Mouse (Mus musculus) mesoderm, embryonic 11.5 days (tissue): Measurements from ENCODE around the gene Traf1.

ENCODE experiments used
- DNase-seq: peaks from one replicate; pipeline ENCODE4 v3.0.0-alpha.2; 2012; ENCODE audit warnings: low read depth, low spot score

Gene Traf1

DNA sequence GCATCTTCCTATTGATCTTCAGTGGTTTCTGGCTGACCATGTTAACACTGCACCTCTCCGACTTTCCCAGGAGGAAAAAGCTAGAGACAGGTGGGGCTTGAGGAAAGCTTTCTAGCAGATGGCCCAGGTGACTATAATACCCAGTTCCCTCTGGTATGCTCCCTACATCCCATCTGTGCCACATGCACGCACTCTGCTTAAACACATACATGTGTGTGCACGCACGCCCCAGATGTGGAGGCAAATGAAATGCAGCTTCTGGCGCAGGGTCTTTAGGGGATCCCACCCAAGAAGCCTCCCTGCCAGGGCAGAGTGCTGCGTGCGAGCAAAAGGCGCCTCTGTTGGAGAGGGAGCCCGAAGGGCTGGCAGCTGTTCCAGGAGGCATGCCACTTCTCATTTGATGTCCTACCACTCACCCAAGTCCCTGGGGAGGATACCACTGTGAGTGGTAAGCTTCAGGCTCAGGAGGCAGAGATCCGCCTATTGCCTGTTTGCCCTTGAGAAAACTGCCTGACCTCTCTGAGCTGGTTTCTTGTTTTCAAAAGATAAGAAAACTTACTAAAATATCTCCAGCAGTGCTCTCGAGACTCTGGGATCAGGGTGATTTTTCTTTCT, 20.4 kb downstream of the Traf1 start:
- no peak for DNase-seq

DNA sequence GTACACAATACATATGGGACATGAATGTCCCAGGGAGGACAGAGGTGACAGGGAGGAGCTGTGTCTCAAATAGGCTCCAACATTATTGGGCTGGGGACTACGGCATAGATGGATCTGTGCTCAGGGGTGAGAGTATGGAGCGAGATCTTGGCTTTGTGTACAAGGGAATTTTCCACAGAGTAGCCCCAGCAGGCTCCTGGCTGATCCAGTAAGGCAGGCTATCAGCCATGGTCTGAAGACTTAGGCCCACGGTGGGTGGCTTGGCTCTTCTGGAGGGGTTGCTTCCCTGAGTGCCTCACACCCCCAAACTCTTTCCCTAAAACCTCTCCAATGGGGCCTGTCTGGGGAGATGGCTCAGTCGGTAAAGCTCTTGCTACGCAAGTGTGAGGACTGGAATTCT, 21.3 kb downstream of the Traf1 start:
- no peak for DNase-seq

DNA sequence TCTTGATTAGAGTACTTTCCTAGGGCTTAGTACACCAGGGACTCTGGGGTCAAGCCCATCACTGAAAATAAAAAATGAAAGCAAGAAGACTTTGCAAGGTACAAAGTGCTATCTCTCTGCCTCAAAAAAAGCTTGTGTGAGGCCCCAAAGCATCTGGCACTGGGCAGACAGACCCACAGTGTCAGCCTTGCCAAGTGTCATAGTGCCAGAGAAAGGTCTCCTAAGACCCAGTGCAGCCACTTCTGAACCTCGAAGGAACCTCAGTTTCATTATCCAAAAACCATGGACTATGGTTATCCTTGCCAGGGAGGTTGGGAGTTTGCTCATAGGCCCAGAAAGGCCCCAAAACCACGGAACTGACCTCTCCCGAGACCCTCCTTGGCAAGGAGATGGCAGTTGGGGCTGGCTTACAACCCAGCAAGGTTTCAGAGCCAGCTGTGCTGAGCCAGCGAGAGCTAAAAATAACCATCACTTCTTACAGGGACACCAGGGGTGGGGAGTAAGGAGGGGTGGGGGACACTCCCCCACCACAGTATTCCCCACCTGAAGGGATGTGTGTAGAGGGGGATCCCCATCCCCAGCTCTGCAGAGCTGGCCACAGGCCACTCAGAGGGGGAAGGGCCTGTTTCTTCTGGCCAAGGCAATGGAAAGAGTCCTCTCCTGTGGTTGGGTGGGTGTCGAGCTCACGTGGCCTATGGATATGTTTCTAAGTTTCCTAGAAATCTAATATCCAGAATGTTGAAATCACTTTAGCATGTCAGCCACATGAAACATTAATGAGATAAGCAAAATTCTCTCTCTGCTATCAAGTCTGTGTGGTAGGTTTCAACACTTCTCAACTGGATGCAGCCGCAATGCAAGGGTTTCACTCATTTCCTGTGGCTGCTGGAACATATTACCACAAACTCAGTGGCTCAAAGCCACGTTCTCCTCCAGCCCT, 23.0 kb downstream of the Traf1 start:
- DNase-seq, result no peak

DNA sequence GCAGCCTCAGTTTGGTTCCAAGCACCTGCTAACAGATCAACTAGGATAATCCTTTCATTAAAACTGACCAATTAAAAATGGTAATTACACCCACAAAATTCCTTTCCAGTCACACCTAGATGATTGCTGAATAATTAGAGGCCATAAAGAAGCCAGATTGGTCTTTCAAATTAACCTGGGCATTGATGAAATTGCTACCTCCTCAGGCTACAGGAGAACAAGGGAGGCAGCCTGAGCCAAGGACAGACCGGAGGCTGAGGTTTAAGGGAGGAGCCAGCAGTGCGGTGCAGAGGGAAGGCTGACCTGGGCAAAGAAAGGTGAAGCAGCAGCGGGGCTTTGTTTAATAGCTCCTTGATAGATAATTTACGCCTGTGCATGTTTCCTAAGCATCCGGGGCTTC, 24.1 kb downstream of the Traf1 start:
- no peak for DNase-seq

DNA sequence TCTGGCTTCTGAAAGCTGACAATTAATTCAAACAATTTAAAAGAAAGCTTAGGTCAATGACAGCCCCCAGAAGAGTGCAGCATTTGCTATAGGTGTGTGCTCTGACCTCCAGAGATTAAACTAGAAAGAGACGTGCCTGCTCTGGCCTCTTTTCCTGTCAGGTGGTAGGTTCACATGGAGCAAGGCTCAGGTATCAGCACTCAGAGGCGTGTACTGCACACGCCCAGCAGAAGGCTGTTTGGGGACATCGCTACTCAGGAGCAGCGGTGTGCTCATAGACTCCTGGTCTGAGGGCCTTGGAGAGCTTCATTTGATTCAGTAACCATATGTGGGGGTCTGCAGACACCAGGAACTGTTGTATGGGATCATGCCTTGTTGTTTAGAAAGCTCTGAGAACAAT, 34.3 kb downstream of the Traf1 start:
- no peak for DNase-seq

DNA sequence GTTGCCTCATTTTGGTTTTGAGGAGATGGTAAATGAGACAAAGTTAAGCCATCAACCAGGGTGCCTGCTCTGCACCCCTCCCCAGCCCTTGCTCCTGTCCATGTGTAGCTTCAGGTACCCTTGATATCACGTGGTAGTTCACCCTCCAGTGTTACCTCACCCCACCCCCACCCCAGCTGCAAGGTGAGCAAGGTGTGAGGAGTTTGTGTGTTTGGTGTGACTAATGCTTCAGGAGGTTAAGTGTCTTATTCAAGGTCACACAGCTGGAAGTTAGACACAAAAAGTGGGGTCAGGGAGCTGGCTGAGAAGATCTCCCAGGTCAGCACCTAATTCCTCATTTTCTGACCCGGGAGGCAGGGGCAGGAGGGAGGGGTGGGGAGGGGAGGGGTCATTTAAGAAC, 38.8 kb downstream of the Traf1 start:
- no peak for DNase-seq

DNA sequence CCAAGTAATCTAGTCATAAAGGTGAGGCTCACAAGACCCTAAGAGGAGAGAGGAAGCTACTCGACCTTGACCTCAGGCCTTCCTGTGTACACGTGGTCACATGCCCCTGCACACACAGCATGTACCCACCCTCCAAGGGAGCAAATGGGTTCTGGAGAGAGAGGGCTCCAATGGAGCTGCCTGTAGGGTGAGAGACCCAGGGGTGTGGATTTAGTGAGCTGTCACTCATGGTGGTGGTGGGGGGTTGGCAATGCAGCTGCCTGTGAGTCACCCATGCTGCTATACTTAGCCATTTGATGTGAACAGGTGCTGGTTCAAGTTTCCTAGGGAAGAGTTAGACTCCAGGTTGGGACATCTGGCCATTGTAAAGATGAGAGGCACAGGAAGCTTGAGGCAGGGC, 41.4 kb downstream of the Traf1 start:
- DNase-seq, result no peak

DNA sequence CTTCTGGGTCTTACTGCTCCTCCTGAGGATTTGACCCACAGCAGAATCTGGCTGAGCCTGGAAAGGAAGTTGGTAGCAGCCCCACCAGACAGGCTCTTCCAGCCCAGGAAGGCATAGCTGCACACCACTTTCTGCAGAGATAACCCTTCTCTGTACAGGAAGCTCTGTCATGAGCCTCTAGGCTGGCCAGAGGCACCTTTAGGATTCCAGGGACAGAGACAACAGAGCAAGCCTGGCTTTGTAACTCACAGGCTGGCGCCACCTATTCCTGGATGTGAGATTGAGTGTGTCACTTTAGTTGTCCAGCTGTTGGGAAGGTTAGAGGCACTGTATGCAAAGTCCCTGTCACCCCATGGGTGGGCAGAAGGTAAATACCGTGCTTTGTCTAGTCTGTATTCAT, 46.5 kb downstream of the Traf1 start:
- DNase-seq, result no peak

DNA sequence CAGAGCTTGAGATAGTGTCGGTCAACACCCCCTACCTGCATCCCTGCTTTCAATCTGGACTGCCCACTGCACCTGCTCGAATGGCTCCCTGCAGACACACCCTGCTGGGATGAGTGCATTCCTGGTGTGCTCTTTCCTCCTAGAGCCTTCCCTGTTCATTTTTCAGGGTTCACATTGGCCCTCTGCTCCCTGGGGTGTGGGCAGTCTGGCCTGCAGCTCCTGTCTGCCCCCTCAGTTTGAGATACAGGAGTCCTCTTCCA, 46.8 kb downstream of the Traf1 start:
- DNase-seq, result no peak

DNA sequence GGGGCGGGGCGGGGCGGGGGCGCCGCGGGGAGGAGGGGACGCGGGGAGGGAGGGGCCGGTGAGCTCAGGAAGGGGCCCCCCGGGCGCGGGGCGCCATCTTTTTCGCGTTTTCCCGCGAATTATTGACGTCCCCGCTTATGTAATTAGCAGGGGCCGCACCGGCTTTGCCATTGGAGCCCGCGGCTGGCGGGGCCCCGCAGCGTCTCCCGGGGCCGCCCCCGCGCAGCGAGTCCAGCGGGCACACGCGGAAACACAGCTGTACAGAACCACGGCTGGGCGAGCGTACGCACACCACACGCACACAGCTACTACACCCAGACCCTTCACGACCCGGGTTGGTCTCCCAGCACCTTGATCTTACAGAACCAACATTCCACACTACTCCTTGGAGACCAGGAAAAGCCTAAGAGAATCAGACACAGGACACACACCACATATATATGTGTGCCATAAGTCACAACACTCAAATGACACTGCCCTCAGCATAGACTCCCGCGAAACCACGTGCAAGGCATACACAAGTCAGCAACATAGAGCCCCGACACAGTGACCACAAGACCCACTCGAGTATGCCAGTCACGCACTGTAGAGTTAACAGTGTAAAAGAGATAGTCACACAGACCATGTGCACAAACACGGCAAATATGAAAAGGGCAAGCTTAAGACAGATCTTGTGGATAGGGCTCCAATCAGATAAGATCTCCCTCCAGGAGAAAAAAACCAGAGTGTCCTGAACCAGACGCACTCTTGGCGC, 47.3 kb downstream of the Traf1 start:
- DNase-seq, result no peak

DNA sequence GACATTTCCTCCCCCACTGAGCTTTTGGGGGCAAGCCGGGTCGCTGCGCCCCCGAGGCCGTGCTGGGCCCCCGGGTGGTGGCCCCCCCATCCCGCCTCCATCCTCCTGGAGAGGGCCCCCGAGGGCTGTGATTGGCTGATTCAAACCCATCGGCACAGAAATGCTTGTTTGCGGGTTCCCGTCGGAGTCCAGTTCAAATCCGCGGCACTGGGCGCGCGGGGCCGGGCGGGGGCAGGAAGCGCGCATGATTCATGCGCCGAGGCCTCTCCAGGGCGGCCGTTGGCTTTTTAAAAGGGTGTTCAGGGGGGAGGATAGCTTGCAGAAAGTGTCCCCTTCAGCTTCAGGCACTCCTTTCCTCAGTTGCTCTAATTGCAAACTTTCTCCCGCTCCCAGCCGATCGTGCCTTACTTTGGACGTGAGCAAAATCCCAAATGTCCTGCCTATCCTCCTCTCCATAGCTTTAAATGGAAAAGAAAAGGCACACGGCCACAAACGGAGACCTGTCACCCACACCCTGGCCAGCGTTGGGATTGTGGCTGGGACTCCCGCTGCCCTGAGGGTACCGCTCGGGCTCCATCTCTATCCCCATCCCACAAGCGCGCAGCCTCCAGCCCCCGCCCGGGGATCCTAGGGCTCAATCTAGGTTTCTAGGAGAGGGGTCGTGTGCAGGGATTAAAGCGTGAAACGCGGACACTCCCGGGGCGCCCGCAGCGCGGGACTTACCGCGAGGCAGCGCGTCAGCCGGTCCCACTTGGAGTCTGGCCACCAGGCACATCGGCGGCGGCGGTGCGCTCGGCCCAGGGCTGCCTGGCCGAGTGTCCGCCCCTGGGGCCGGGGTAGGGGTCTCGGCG, 48.1 kb downstream of the Traf1 start, which contains the start of gene Phf19:
TSS of gene Phf19 (minus strand) at position 809 of the 851 bp plus-strand sequence.
- no peak for DNase-seq

DNA sequence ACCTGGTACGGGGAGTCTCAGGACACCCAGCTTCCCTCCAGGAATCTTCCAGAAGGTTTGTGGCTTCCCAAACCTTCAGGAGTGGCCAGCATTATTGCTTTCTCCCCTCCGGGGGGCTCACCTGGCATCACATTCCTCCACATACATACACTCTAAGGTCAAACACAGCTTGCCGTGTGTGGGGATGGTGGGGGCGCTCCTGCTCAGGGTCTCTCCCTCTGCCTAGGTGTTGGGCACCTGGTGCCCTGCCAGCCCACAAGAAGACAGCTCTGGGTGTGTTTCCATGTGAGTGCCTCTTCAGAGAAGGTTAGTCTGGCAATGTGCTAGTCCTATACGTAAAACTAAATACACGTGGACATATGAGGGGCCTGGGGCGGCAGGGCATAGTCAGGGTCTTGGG, 49.0 kb downstream of the Traf1 start:
- DNase-seq, result no peak

DNA sequence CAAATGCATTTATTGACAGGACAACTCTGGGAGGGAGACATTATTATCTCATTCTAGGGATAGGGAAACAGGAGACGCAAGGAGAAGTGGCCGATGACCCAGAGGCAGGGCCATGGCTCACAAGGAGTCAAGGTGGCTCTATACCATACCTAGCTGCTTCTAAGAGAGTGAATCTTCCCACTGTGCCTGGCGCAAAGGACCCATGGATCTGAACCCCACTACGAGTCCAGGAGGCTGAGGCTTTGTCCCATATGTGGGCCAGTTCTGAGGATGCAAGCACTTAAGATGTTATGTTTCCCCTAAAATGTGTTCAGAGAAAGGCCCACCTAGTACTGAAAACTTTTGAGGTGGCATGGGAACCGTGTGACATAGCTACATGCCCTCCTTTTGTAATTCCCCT, 49.7 kb downstream of the Traf1 start:
- no peak for DNase-seq

DNA sequence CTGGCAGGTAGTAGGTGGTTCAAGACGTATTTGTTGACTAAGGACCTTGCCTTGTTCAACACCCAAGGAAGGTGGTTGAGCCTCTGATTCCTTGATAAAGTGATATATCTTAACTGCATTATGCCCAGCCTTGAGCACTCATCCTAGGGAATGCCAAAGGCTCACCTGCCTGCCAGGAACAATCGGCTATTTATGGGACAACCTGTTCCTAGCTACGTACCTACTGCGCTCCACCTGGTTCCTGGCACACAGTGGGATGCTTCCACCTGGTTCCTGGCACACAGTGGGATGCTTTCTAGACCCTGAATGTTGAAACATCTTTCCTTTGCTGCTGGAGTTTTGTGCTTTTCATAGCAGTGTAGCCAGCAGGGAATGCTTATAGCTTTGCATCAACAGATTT, 51.9 kb downstream of the Traf1 start:
- no peak for DNase-seq

DNA sequence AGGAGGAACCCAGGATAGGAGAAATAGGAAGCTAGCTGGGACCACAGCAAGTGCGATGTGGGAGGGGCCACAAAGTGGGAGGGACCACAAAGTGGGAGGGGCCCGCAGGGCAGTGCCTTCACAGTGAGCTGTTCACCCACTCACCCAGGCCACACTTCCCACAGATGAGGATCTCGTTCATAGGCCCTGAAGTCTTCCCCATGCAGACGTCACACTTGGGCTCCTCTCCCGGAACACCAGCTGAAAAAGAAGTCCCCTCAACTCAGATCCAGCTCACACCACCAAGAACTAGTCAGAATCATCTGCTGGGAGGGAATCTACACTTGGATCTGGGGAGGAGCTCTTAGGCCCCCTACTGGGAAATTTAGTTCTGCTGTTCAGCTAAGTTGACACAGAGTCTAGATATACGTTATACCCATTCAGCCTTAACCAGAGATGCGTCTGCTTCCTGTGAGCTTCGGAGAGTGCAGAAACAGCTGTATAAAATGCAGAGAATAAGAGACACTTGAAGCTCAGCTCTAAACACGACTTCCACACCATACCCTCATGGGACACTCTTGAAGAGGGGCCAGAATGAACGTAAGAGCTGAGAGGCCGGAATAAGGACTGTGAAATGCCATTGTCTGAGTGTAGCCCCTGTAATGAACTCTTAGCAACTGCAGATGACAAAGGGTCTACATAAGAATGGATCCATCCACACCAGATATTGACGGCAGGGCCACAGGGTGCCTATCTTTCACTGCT, 54.5 kb downstream of the Traf1 start:
- no peak for DNase-seq

DNA sequence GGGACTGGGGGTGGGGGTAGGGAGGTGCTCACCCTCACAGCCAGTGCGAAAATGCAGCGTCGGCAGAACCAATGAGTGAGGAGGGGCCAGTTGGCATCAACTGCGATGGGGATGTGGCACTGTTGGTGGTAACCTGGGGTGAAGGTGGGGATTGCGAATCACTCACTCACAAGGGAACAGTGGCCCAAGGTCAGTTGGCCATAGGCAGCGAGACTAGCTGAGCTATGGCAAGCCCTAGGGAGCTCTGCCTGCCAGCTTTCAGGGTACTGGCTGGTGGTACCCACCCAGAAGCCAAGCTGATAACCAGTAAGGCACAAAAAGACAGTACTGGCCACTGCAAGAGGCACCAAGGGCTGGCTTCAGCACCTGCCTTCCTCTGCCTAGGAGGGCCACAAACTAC, 55.1 kb downstream of the Traf1 start:
- DNase-seq, result no peak

DNA sequence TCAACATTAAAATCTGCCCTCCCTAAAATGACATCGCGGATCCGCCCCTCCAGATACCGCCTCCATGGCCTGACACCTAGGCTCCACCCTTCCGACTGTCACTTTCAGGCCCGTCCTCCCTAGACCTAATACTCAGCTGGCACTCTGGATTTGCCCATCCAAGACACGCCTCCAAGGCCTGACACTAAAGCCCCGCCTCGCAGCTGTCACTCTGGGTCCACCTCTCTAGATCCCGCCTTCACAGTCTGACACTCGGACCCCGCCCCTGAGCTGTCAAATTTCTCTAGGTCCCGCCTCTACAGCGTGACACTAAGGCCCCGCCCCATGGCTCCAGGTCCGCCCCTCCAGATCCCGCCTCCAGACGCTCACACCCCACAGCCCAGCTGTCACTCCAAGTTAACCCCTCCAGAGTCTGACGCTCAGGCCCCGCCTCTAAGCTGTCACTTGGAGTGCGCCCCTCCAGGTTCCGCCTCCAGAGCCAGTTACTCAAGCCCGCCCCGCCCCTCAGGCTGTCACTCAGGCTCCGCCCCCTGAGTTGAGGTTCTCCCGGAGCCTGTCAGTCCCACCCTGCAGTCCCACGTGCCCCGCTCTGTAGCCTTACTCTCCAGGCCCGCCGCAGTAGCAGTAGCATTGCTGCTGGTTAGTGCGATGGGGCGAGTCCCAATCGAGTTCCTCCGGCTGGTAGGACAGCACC, 56.6 kb downstream of the Traf1 start:
- DNase-seq, result peak; percentile 98

DNA sequence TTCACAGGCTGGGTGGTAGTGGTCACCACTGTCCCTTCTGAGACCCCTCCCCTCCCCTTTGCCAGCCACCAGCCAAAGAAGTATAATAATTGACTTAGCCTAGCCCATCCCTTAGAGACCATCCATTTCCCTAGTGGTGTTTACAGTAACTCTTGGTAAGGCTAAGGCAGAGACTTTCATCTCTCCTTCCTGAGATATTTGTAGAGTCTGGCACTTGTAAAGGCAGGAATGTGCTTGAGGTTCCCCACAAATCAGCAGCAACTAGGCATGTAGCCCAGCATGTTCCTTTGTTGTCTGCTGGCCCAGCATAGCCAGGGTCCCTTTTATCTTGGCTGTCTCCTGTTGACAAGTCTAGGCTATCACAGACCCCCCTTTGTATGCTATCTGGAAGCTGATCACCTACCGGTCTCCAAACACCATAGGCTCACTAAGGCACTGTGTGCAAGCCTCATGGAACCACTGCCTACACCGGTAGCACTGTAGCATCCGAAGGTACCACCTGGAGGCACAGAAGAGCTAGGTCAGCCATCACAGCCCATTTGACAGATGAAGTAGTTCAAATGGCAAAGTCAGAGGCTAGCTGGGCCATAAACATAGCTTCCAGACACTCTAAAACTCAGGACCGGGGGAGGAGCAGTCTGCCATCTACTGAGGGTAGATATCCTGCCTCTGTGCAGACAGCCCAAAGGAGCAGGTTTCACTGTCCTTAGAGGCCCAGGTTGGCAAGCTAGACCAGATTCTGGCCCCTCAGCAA, 57.7 kb downstream of the Traf1 start:
- DNase-seq, result no peak

DNA sequence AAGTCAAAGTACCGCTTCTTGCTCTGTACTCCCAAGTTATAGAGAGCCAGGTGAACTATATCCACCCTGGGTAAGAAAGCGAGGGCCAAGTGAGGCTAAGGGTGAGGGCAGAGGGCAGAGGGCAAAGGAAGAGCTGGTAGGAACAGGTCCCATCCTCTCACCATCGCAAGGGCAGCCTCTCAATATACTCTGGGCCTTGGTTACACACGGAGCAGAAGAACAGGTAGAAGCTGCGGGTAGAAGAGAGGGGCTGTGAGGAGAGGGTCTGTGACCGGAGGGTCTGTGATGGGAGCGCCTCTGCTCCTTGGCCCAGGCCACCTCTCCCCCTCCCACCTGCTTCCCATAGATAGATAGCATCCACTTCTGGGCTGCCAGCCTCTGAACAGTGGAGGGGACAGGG, 58.4 kb downstream of the Traf1 start:
- no peak for DNase-seq

DNA sequence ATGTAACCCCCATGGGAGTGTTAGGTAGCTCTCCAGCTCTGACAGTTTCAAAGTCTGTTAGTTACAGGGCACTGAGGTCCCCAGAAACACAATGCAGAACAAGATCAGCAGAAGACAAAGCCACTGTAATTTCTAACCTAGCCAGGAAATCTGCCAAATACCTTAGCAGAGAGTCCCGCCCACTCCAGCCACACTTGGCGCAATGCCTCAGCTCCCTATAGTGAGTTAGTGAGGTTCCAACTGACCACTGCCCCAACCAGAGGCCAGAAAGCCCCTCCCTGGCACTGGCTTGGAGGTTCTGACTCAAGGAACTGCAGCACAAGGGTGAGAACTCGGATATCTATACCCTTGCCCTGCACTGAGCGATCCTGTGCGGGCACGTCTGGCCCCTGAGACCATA, 58.8 kb downstream of the Traf1 start:
- DNase-seq, result no peak
